Mouse (Mus musculus): ENCODE data around the gene Specc1. TPM values are rescaled to one million over a fixed set of nuclear protein-coding genes. Genes with fewer than 3 reads are reported as not detected.

Specc1 gene
- polyA plus RNA-seq, 1 experiment from 2014 or later: 17.1 TPM

DNA sequence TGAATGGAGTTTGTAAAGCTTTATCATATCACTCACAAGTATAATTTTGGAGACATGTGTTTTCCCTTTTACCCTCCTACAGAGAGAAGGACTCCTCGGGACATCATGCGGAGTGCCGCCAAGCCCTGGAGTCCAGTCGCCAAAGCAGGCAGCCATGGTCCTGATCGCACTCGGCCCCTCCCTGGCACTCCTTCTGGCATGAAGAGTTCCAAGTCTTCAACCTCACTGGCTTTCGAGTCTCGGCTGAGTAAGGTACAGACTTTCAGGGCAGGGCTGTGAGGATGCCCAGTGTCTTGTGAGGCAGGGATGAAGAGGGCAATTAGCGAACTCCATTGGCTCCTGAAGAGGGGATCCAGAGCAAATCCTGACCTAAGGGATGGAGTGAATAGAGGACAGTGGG, 72.6 kb downstream of the Specc1 start:
- Histone ChIP-seq H3K9me3 (replicated peaks; ENCODE audit: control insufficient read depth, low read length) (no peaks in the 10 kb centered on the region), H3K36me3 (ENCODE audit: control insufficient read depth, insufficient read depth, low read length) (no peaks in the 10 kb centered on the region), H3K4me3 (ENCODE audit: low read depth, low read length) (no peak overlapping the region), H3K4me2 (no peak overlapping the region), H3K4me1 (ENCODE audit: control insufficient read depth, insufficient read depth, low read length) (no peaks in the 10 kb centered on the region), H3K9ac (ENCODE audit: low read depth, low read length) (no peak overlapping the region), H3K27me3 (ENCODE audit: control insufficient read depth, insufficient read depth, low read length) (no peaks in the 10 kb centered on the region), H3K27ac (ENCODE audit: low read depth, low read length) (no peak overlapping the region)
- no peak for ATAC-seq (replicated peaks; ENCODE audit: insufficient number of reproducible peaks, low FRiP score, low TSS enrichment)
- 75% methylated on average over 9 of the region's 9 CpGs for WGBS (ENCODE audit: insufficient replicate concordance)

- Histone ChIP-seq H3K27ac (ENCODE audit: low read depth, low read length) (no peak overlapping the region), H3K4me2 (no peak overlapping the region), H3K36me3 (ENCODE audit: control insufficient read depth, insufficient read depth, low read length) (no peaks in the 10 kb centered on the region), H3K4me3 (ENCODE audit: low read depth, low read length) (no peak overlapping the region), H3K9ac (ENCODE audit: low read depth, low read length) (no peak overlapping the region), H3K27me3 (ENCODE audit: control insufficient read depth, insufficient read depth, low read length) (no peaks in the 10 kb centered on the region), H3K9me3 (replicated peaks; ENCODE audit: control insufficient read depth, low read length) (no peaks in the 10 kb centered on the region), H3K4me1 (ENCODE audit: control insufficient read depth, insufficient read depth, low read length) (no peaks in the 10 kb centered on the region)
- 64% methylated on average over 6 of the region's 6 CpGs for WGBS (ENCODE audit: insufficient replicate concordance)
- ATAC-seq (replicated peaks; ENCODE audit: insufficient number of reproducible peaks, low FRiP score, low TSS enrichment): no peak
These were observed 78.0 kb downstream of the Specc1 start for GRCm38 (mm10) chr11:62034564-62034963.

DNA sequence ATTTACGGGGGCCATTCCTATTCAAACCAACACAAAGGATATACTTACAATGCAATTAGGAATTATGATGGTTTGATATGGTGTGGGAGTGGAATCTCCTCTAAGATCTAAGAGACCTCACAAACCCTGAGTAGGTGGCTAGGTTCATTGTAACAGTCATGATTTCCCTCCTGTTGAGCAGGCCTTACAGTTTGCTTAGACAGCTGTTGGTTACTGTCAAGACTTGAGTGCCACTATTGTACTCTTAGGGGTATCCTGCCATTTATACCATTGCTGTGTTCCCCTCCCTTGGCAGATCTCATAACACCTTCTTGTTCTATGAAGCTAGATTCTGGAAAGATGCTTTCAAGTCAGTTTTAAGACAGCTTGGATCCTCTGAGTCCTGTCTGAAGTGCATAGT, 78.7 kb downstream of the Specc1 start:
- no peak overlapping the region for H3K4me2 ChIP-seq
- no peaks in the 10 kb centered on the region for H3K9me3 ChIP-seq (replicated peaks; ENCODE audit: control insufficient read depth, low read length)
- ATAC-seq (replicated peaks; ENCODE audit: insufficient number of reproducible peaks, low FRiP score, low TSS enrichment): no peak
- WGBS (ENCODE audit: insufficient replicate concordance): 100% methylated on average over 1 of the region's 1 CpGs
- no peak overlapping the region for H3K4me3 ChIP-seq (ENCODE audit: low read depth, low read length)
- no peaks in the 10 kb centered on the region for H3K4me1 ChIP-seq (ENCODE audit: control insufficient read depth, insufficient read depth, low read length)
- H3K27me3 ChIP-seq (ENCODE audit: control insufficient read depth, insufficient read depth, low read length): no peaks in the 10 kb centered on the region
- no peak overlapping the region for H3K9ac ChIP-seq (ENCODE audit: low read depth, low read length)
- no peaks in the 10 kb centered on the region for H3K36me3 ChIP-seq (ENCODE audit: control insufficient read depth, insufficient read depth, low read length)
- no peak overlapping the region for H3K27ac ChIP-seq (ENCODE audit: low read depth, low read length)

- no peaks in the 10 kb centered on the region for H3K36me3 ChIP-seq (ENCODE audit: control insufficient read depth, insufficient read depth, low read length)
- H3K4me3 ChIP-seq (ENCODE audit: low read depth, low read length): no peak overlapping the region
- H3K27ac ChIP-seq (ENCODE audit: low read depth, low read length): no peak overlapping the region
- no peaks in the 10 kb centered on the region for H3K27me3 ChIP-seq (ENCODE audit: control insufficient read depth, insufficient read depth, low read length)
- WGBS (ENCODE audit: insufficient replicate concordance): 64% methylated on average over 2 of the region's 2 CpGs
- no peak overlapping the region for H3K9ac ChIP-seq (ENCODE audit: low read depth, low read length)
- no peaks in the 10 kb centered on the region for H3K9me3 ChIP-seq (replicated peaks; ENCODE audit: control insufficient read depth, low read length)
- no peak overlapping the region for H3K4me2 ChIP-seq
- ATAC-seq (replicated peaks; ENCODE audit: insufficient number of reproducible peaks, low FRiP score, low TSS enrichment): no peak
- no peaks in the 10 kb centered on the region for H3K4me1 ChIP-seq (ENCODE audit: control insufficient read depth, insufficient read depth, low read length)
These were observed 83.6 kb downstream of the Specc1 start for GRCm38 (mm10) chr11:62040122-62040521.

- H3K9ac ChIP-seq (ENCODE audit: low read depth, low read length): no peak overlapping the region
- no peaks in the 10 kb centered on the region for H3K27me3 ChIP-seq (ENCODE audit: control insufficient read depth, insufficient read depth, low read length)
- no peak for ATAC-seq (replicated peaks; ENCODE audit: insufficient number of reproducible peaks, low FRiP score, low TSS enrichment)
- no peak overlapping the region for H3K27ac ChIP-seq (ENCODE audit: low read depth, low read length)
- no peaks in the 10 kb centered on the region for H3K36me3 ChIP-seq (ENCODE audit: control insufficient read depth, insufficient read depth, low read length)
- H3K4me3 ChIP-seq (ENCODE audit: low read depth, low read length): no peak overlapping the region
- no peaks in the 10 kb centered on the region for H3K9me3 ChIP-seq (replicated peaks; ENCODE audit: control insufficient read depth, low read length)
- H3K4me2 ChIP-seq: no peak overlapping the region
- WGBS (ENCODE audit: insufficient replicate concordance): 40% methylated on average over 3 of the region's 3 CpGs
- H3K4me1 ChIP-seq (ENCODE audit: control insufficient read depth, insufficient read depth, low read length): no peaks in the 10 kb centered on the region
These were observed 88.1 kb downstream of the Specc1 start for GRCm38 (mm10) chr11:62044627-62045026.

DNA sequence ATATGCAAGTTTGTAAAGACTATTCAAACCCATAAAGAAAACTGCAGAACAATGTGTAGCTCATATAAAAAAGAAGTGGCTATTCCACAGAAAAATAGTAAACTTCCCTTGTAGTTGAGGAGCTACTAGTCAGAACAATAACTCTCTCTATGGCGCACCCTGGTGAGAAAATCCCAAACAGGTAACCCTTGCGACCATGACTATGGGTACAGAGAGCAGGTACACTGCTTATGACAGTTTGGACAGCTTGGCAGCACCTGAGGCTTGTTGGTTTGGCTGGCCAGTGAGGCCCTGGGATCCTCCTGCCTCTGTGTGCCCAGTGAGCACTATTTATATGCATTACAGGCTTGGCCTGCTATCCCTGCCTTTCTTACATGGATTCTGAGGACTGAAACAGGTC, 89.4 kb downstream of the Specc1 start:
- no peak for ATAC-seq (replicated peaks; ENCODE audit: insufficient number of reproducible peaks, low FRiP score, low TSS enrichment)
- 58% methylated on average over 2 of the region's 2 CpGs for WGBS (ENCODE audit: insufficient replicate concordance)

GRCm38 (mm10) chr11:62047817-62048640, 91.5 kb downstream of the Specc1 start:
- H3K9ac ChIP-seq (ENCODE audit: low read depth, low read length): no peak overlapping the region
- no peak for ATAC-seq (replicated peaks; ENCODE audit: insufficient number of reproducible peaks, low FRiP score, low TSS enrichment)
- no peaks in the 10 kb centered on the region for H3K9me3 ChIP-seq (replicated peaks; ENCODE audit: control insufficient read depth, low read length)
- no peaks in the 10 kb centered on the region for H3K36me3 ChIP-seq (ENCODE audit: control insufficient read depth, insufficient read depth, low read length)
- WGBS (ENCODE audit: insufficient replicate concordance): 41% methylated on average over 9 of the region's 9 CpGs
- no peaks in the 10 kb centered on the region for H3K4me1 ChIP-seq (ENCODE audit: control insufficient read depth, insufficient read depth, low read length)
- no peak overlapping the region for H3K27ac ChIP-seq (ENCODE audit: low read depth, low read length)
- no peaks in the 10 kb centered on the region for H3K27me3 ChIP-seq (ENCODE audit: control insufficient read depth, insufficient read depth, low read length)
- no peak overlapping the region for H3K4me2 ChIP-seq
- H3K4me3 ChIP-seq (ENCODE audit: low read depth, low read length): no peak overlapping the region

More for the DNA sequence above, 89.4 kb downstream of the Specc1 start:
- Histone ChIP-seq H3K4me2 (no peak overlapping the region), H3K27me3 (ENCODE audit: control insufficient read depth, insufficient read depth, low read length) (no peaks in the 10 kb centered on the region), H3K4me3 (ENCODE audit: low read depth, low read length) (no peak overlapping the region), H3K27ac (ENCODE audit: low read depth, low read length) (no peak overlapping the region), H3K9ac (ENCODE audit: low read depth, low read length) (no peak overlapping the region), H3K36me3 (ENCODE audit: control insufficient read depth, insufficient read depth, low read length) (no peaks in the 10 kb centered on the region), H3K9me3 (replicated peaks; ENCODE audit: control insufficient read depth, low read length) (no peaks in the 10 kb centered on the region), H3K4me1 (ENCODE audit: control insufficient read depth, insufficient read depth, low read length) (no peaks in the 10 kb centered on the region)

DNA sequence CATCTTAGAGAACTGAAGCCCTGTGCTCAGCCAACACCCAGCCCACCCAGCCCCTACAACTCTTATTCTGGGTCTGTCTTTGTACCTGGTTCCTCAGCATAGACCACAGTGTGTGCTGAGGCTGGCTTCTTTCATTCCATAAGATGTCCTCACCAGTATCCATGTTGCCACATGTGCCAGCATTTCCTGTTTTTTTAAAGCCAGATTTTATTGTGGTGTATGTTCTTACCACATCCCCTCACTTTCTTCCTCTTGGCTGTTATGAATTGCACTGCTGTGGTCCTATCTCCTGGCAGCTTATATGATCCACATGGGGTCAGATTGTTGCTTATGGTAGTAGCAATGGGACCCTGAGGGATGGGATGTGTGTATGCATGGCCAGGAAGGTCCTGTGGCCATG, 92.6 kb downstream of the Specc1 start:
- no peak overlapping the region for H3K4me2 ChIP-seq
- no peak overlapping the region for H3K9ac ChIP-seq (ENCODE audit: low read depth, low read length)
- H3K36me3 ChIP-seq (ENCODE audit: control insufficient read depth, insufficient read depth, low read length): no peaks in the 10 kb centered on the region
- H3K9me3 ChIP-seq (replicated peaks; ENCODE audit: control insufficient read depth, low read length): no peaks in the 10 kb centered on the region
- no peaks in the 10 kb centered on the region for H3K27me3 ChIP-seq (ENCODE audit: control insufficient read depth, insufficient read depth, low read length)
- no peak overlapping the region for H3K27ac ChIP-seq (ENCODE audit: low read depth, low read length)
- H3K4me3 ChIP-seq (ENCODE audit: low read depth, low read length): no peak overlapping the region
- ATAC-seq (replicated peaks; ENCODE audit: insufficient number of reproducible peaks, low FRiP score, low TSS enrichment): no peak
- H3K4me1 ChIP-seq (ENCODE audit: control insufficient read depth, insufficient read depth, low read length): no peaks in the 10 kb centered on the region

All from heart, embryonic 11.5 days (tissue).